Mouse (Mus musculus) brain, embryonic 14.5 days (tissue): Measurements from ENCODE around the gene Auts2.

Experiments
- CTCF ChIP-seq: fragments of 200-500 bp; IDR thresholded peaks from 2 replicates; pipeline ENCODE4 v1.5.1; 2012; ENCODE audit warnings: inconsistent platforms, mild to moderate bottlenecking, moderate library complexity, borderline replicate concordance; ENCODE audit not compliant: insufficient read depth, insufficient read length; ENCODE audit errors: extremely low read depth
- POLR2A ChIP-seq: fragments of 200-500 bp; IDR thresholded peaks from 2 replicates; pipeline ENCODE4 v1.6.1; 2012; ENCODE audit warnings: mild to moderate bottlenecking, inconsistent platforms, borderline replicate concordance; ENCODE audit not compliant: poor library complexity, insufficient read depth, insufficient read length, severe bottlenecking; ENCODE audit errors: extremely low read depth

DNA sequence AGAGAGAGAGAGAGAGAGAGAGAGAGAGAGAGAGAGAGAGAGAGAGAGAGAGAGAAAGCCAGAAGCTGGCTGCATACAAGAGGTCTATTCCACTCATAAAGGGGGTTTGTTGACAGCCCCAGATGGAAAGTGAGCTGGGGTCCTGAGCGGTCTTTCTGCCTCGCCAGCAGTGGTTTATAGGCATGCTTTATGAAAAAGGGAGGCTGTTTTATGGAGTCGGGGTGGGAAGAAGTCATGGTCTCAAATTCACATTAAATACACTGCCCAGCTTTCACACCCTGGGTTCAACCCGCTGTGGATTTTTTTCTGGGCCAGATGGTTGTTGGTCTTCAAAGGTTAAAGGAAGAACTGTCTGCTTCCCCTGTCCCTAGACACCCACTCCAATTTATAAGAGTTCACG is 767.5 kb downstream of the Auts2 start:
- TF ChIP-seq CTCF = no peak
- no peak for TF ChIP-seq POLR2A
